Mouse (Mus musculus): ENCODE results near the gene A930009A15Rik. TPM values are rescaled to one million over a fixed set of nuclear protein-coding genes. Genes with fewer than 3 reads are reported as not detected.

A930009A15Rik gene
- polyA plus RNA-seq, 1 experiment, result not detected

GRCm38 (mm10) chr10:115562911-115563686, 6.7 kb upstream of the A930009A15Rik start:
- H3K36me3 ChIP-seq (ENCODE audit: control insufficient read depth, insufficient read depth, low read length), result no peaks in the 10 kb centered on the region
- TF ChIP-seq POLR2A (IDR thresholded peaks at IDR 0.05; ENCODE audit: low read depth, low read length), result no peak
- no peak overlapping the region for H3K4me3 ChIP-seq (ENCODE audit: low read depth, low read length)
- no peak overlapping the region for H3K27ac ChIP-seq (ENCODE audit: insufficient read depth, low read depth, low read length)
- WGBS, result 91% methylated on average over 4 of the region's 4 CpGs
- no peaks in the 10 kb centered on the region for H3K27me3 ChIP-seq (ENCODE audit: control insufficient read depth, insufficient read depth, low read length)
- H3K4me1 ChIP-seq (ENCODE audit: control insufficient read depth, insufficient read depth, insufficient read length, low read length), result no peaks in the 10 kb centered on the region

GRCm38 (mm10) chr10:115563961-115564360, 5.8 kb upstream of the A930009A15Rik start:
- Histone ChIP-seq H3K27ac (ENCODE audit: insufficient read depth, low read depth, low read length) (no peak overlapping the region), H3K27me3 (ENCODE audit: control insufficient read depth, insufficient read depth, low read length) (no peaks in the 10 kb centered on the region), H3K4me3 (ENCODE audit: low read depth, low read length) (no peak overlapping the region), H3K36me3 (ENCODE audit: control insufficient read depth, insufficient read depth, low read length) (no peaks in the 10 kb centered on the region), H3K4me1 (ENCODE audit: control insufficient read depth, insufficient read depth, insufficient read length, low read length) (no peaks in the 10 kb centered on the region)
- TF ChIP-seq CTCF (IDR thresholded peaks at IDR 0.05; ENCODE audit: extremely low read depth, insufficient read length, insufficient replicate concordance, low read depth, low read length), result no peak
- no peak for TF ChIP-seq POLR2A (IDR thresholded peaks at IDR 0.05; ENCODE audit: low read depth, low read length)
- WGBS, result 62% methylated on average over 5 of the region's 5 CpGs

DNA sequence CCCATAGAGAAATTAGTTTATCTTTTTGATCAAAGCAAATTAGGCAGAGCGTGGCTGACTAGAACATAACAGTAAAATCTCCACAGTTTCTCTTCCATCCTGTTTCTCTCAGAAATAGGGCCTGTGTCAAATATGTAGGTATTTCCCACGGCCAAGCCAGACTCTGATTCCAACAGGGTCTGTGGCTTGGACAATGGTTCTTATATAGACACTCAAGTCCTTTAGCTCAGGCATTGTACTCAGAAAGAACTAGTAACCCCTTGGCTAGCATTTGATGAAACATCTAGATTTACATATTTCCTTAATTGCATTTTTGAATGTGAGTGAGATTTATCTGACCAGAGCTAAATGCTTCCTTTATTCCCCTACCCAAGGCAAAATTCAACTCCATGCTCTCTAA, 791 bp downstream of the A930009A15Rik start:
- Histone ChIP-seq H3K27me3 (ENCODE audit: control insufficient read depth, insufficient read depth, low read length) (no peaks in the 10 kb centered on the region), H3K4me1 (ENCODE audit: control insufficient read depth, insufficient read depth, insufficient read length, low read length) (no peaks in the 10 kb centered on the region), H3K27ac (ENCODE audit: insufficient read depth, low read depth, low read length) (no peak overlapping the region), H3K4me3 (ENCODE audit: low read depth, low read length) (no peak overlapping the region), H3K36me3 (ENCODE audit: control insufficient read depth, insufficient read depth, low read length) (no peaks in the 10 kb centered on the region)
- WGBS, result 75% methylated on average over 2 of the region's 2 CpGs
- TF ChIP-seq CTCF (IDR thresholded peaks at IDR 0.05; ENCODE audit: extremely low read depth, insufficient read length, insufficient replicate concordance, low read depth, low read length) (no peak), POLR2A (IDR thresholded peaks at IDR 0.05; ENCODE audit: low read depth, low read length) (no peak)

DNA sequence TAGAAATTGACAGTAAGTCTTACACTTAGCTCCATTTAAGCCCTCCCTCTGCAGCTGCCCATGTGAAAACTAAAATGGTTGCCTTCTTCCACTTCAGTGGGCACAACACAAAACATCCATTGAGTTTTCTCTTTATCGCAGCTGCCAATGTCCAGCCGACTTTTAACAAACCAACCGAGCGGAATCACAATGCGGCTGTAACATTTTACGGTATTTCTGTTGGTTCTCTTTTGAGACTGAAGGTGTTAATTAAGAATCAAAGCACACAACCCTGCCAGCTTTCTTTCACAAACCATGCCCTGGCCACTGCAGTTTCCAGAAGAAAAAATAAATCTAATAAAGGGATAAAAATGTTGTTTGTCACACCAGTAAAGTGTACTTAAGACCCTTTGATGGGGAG, 1.5 kb downstream of the A930009A15Rik start:
- Histone ChIP-seq H3K27ac (ENCODE audit: insufficient read depth, low read depth, low read length) (no peak overlapping the region), H3K4me1 (ENCODE audit: control insufficient read depth, insufficient read depth, insufficient read length, low read length) (no peaks in the 10 kb centered on the region), H3K27me3 (ENCODE audit: control insufficient read depth, insufficient read depth, low read length) (no peaks in the 10 kb centered on the region), H3K4me3 (ENCODE audit: low read depth, low read length) (no peak overlapping the region), H3K36me3 (ENCODE audit: control insufficient read depth, insufficient read depth, low read length) (no peaks in the 10 kb centered on the region)
- 90% methylated on average over 6 of the region's 6 CpGs for WGBS
- TF ChIP-seq POLR2A (IDR thresholded peaks at IDR 0.05; ENCODE audit: low read depth, low read length) (no peak), CTCF (IDR thresholded peaks at IDR 0.05; ENCODE audit: extremely low read depth, insufficient read length, insufficient replicate concordance, low read depth, low read length) (no peak)

DNA sequence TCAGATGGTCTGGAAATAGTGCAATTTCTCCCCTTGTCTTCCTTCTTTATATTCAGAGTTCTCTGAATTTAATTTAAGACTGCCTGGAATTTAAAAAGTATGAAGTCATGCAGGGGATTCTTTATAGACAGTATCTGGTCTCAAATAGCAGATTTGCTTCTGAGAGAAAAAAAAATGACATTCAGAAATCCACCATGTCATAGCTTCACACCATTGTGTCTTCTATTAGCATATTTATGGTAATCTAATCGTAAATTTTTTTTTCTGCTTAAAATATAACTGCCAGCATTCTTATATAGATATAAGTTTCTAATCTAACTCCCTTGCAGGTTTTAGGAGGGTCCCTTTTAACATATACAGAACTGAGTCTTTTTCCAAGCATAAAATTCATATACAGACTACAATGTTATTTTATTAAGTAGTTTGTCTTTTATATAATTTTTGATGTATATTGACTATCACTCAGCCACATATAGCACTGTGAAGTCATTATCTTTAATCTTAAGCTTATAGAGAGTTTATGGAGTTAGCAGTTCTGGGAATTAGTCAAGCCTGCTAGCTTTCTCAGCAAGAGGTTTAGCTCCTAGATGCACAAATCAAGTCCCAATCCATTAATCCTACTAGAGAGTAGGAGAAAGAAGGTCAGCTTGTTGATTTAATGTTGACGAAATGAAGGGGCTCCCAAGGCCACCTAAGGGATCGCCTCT, 2.1 kb downstream of the A930009A15Rik start:
- 67% methylated on average over 3 of the region's 3 CpGs for whole genome bisulfite sequencing
- Histone ChIP-seq H3K4me3 (ENCODE audit: low read depth, low read length) (no peak overlapping the region), H3K27ac (ENCODE audit: insufficient read depth, low read depth, low read length) (no peak overlapping the region), H3K36me3 (ENCODE audit: control insufficient read depth, insufficient read depth, low read length) (no peaks in the 10 kb centered on the region), H3K4me1 (ENCODE audit: control insufficient read depth, insufficient read depth, insufficient read length, low read length) (no peaks in the 10 kb centered on the region), H3K27me3 (ENCODE audit: control insufficient read depth, insufficient read depth, low read length) (no peaks in the 10 kb centered on the region)
- TF ChIP-seq POLR2A (IDR thresholded peaks at IDR 0.05; ENCODE audit: low read depth, low read length) (no peak), CTCF (IDR thresholded peaks at IDR 0.05; ENCODE audit: extremely low read depth, insufficient read length, insufficient replicate concordance, low read depth, low read length) (no peak)

DNA sequence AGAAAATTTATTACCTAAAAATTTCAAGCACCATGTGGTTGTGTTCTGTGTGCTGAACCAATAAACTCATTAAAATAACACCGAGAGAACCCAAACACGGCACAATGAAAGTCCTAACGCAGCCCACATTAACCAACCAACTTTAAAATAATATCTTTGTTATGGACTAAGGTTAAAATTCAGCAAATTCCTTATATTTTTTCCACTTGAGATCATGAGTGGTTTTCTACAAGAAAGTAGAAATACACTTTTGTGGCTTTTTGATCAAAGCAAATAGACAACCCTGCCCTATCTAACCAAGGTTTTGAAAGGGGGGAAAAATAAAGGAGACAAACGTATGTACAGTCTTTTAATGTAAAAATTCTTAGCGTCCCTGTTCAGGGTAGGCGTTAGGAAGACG, 9.3 kb downstream of the A930009A15Rik start:
- WGBS, result 84% methylated on average over 7 of the region's 7 CpGs
- no peak for TF ChIP-seq POLR2A (IDR thresholded peaks at IDR 0.05; ENCODE audit: low read depth, low read length)
- TF ChIP-seq CTCF (IDR thresholded peaks at IDR 0.05; ENCODE audit: extremely low read depth, insufficient read length, insufficient replicate concordance, low read depth, low read length), result no peak
- H3K27me3 ChIP-seq (ENCODE audit: control insufficient read depth, insufficient read depth, low read length), result no peaks in the 10 kb centered on the region
- H3K36me3 ChIP-seq (ENCODE audit: control insufficient read depth, insufficient read depth, low read length), result no peaks in the 10 kb centered on the region
- H3K27ac ChIP-seq (ENCODE audit: insufficient read depth, low read depth, low read length), result no peak overlapping the region
- no peaks in the 10 kb centered on the region for H3K4me1 ChIP-seq (ENCODE audit: control insufficient read depth, insufficient read depth, insufficient read length, low read length)
- H3K4me3 ChIP-seq (ENCODE audit: low read depth, low read length), result no peak overlapping the region

GRCm38 (mm10) chr10:115579494-115579893, 9.7 kb downstream of the A930009A15Rik start:
- WGBS, result 59% methylated on average over 7 of the region's 7 CpGs
- Histone ChIP-seq H3K4me1 (ENCODE audit: control insufficient read depth, insufficient read depth, insufficient read length, low read length) (no peaks in the 10 kb centered on the region), H3K27ac (ENCODE audit: insufficient read depth, low read depth, low read length) (no peak overlapping the region), H3K27me3 (ENCODE audit: control insufficient read depth, insufficient read depth, low read length) (no peaks in the 10 kb centered on the region), H3K4me3 (ENCODE audit: low read depth, low read length) (no peak overlapping the region), H3K36me3 (ENCODE audit: control insufficient read depth, insufficient read depth, low read length) (no peaks in the 10 kb centered on the region)
- no peak for TF ChIP-seq CTCF (IDR thresholded peaks at IDR 0.05; ENCODE audit: extremely low read depth, insufficient read length, insufficient replicate concordance, low read depth, low read length)
- no peak for TF ChIP-seq POLR2A (IDR thresholded peaks at IDR 0.05; ENCODE audit: low read depth, low read length)

All from small intestine, adult 2 months (tissue).